3 mouse cellular contexts compared by ENCODE assay signal in genomic region chr17:11994754-11995153, GRCm38 (mm10).
DNase-seq lines count a peak whose midpoint lies in the region; TF ChIP-seq lines count a peak whose summit lies in the region.
"Not testable (repeated sequence)": the region's sequence is repeated elsewhere in the genome, so short reads cannot be mapped to it uniquely, and the experiment has no call there.

No protein-coding gene starts in this region.

- not testable (repeated sequence) for TF ChIP-seq CTCF in MEL (IDR thresholded peaks at IDR 0.05 in 2 of 3, conservative IDR thresholded peaks at IDR 0.05 in 1 of 3; ENCODE audit: control insufficient read depth in 1 of 3, insufficient read depth in 1 of 3, low read depth in 2 of 3, low read length in 3 of 3, poor library complexity in 1 of 3, severe bottlenecking in 1 of 3)

- not testable (repeated sequence) for H3K27me3 ChIP-seq in MEL (ENCODE audit: control insufficient read depth in 1 of 2, insufficient read depth in 2 of 2, low read length in 2 of 2)

- DNase-seq in MEL (ENCODE audit: low read depth, low spot score): peak; percentile 74
- peak; percentile 37 for DNase-seq in MEL-GATA-1-ER (ENCODE audit: extremely low read depth, low read depth)
- peak; percentile 34 for DNase-seq in heart, adult 11 months

- not testable (repeated sequence) for H3K79me2 ChIP-seq in MEL (ENCODE audit: control insufficient read depth, insufficient read depth, low read length, poor library complexity)

- peak overlapping the region; percentile 91 for H3K27ac ChIP-seq in MEL (ENCODE audit: control insufficient read depth, low read depth, low read length)

- H3K9me3 ChIP-seq in MEL (replicated peaks; ENCODE audit: insufficient read depth, low read length): not testable (repeated sequence)

- peaks cover 8 to 50% of the 10 kb centered on the region in 2 experiments for H3K4me1 ChIP-seq in MEL (ENCODE audit: control insufficient read depth in 1 of 2, insufficient read depth in 2 of 2, low read length in 2 of 2)

- peak; percentile 30 to 80; a peak in 3 of 4 replicates for TF ChIP-seq EP300 in MEL (IDR thresholded peaks at IDR 0.05; ENCODE audit: low read depth in 1 of 2, low read length in 2 of 2)

- not testable (repeated sequence) for TF ChIP-seq POLR2A in MEL (IDR thresholded peaks at IDR 0.05; ENCODE audit: control insufficient read depth in 1 of 2, insufficient read depth in 1 of 2, low read depth in 1 of 2, low read length in 2 of 2, poor library complexity in 1 of 2)

- H3K4me3 ChIP-seq in MEL (ENCODE audit: control insufficient read depth in 1 of 2, insufficient read depth in 1 of 2, low read depth in 2 of 2, low read length in 2 of 2): not testable (repeated sequence)

- H3K9ac ChIP-seq in MEL (ENCODE audit: control insufficient read depth, low read depth, low read length, poor library complexity, severe bottlenecking): peak overlapping the region; percentile 42

- not testable (repeated sequence) for TF ChIP-seq RAD21 in MEL (IDR thresholded peaks at IDR 0.05; ENCODE audit: low read depth, low read length)

- H3K36me3 ChIP-seq in MEL (ENCODE audit: control insufficient read depth in 1 of 2, insufficient read depth in 2 of 2, low read length in 2 of 2): peaks cover 0 to 48% of the 10 kb centered on the region in 2 experiments; a peak in 2 of 4 replicates

TF ChIP-seq in MEL, 35 proteins besides CTCF, POLR2A, EP300 and RAD21:
- peak; percentile 33; the same call in 1 of the 2 replicates for TF ChIP-seq GATA1 (IDR thresholded peaks at IDR 0.05; ENCODE audit: low read depth, low read length)
- 0 out of 2 replicates have a peak, but pooled peaks have one; percentile 15 for TF ChIP-seq SIN3A (IDR thresholded peaks at IDR 0.05; ENCODE audit: low read length)
- TF ChIP-seq TBP (IDR thresholded peaks at IDR 0.05; ENCODE audit: low read depth, low read length): peak; percentile 81
- TF ChIP-seq ZNF384 (IDR thresholded peaks at IDR 0.05; ENCODE audit: low read depth, low read length): peak; percentile 60; the same call in 1 of the 2 replicates
- 0 out of 2 replicates have a peak, but pooled peaks have one; percentile 11 for TF ChIP-seq ETS1 (IDR thresholded peaks at IDR 0.05; ENCODE audit: low read depth, low read length)
- peak; percentile 96 for TF ChIP-seq MYB (IDR thresholded peaks at IDR 0.05; ENCODE audit: low read depth, low read length)
